Mouse (Mus musculus): ENCODE data around the gene Lbh. TPM values are rescaled to one million over a fixed set of nuclear protein-coding genes. Genes with fewer than 3 reads are reported as not detected.

The Lbh gene
- total RNA-seq, 2 experiments from 2014 or later: 339 to 436 TPM

GRCm38 (mm10) chr17:72909061-72909852 lies 8.8 kb upstream of the Lbh start:
- DNase-seq: no peak
- intact Hi-C loops (cut with DNase I): no loop called here

GRCm38 (mm10) chr17:72911283-72911682 lies 6.8 kb upstream of the Lbh start:
- intact Hi-C loops (cut with DNase I): no loop called here
- no peak for DNase-seq

GRCm38 (mm10) chr17:72911751-72912150 lies 6.4 kb upstream of the Lbh start:
- intact Hi-C loops (cut with DNase I): no loop called here
- DNase-seq: no peak

GRCm38 (mm10) chr17:72914082-72914481 lies 4.0 kb upstream of the Lbh start:
- intact Hi-C loops (cut with DNase I): no loop called here
- DNase-seq: no peak

GRCm38 (mm10) chr17:72917241-72918030 lies 669 bp upstream of the Lbh start:
- intact Hi-C loops (cut with DNase I): loop anchor here (1.0 to 5.0 kb wide), 6 partner anchors 60 to 190 kb away; partner anchors contain the start of gene Lclat1

GRCm38 (mm10) chr17:72918571-72919541 lies 751 bp downstream of the Lbh start:
- intact Hi-C loops (cut with DNase I): loop anchor here (1.0 to 5.0 kb wide), 6 partner anchors 62 to 188 kb away; partner anchors contain the start of gene Lclat1
- peak; percentile 57 to 76 for DNase-seq

More at GRCm38 (mm10) chr17:72917241-72918030, 669 bp upstream of the Lbh start:
- peak; percentile 62 to 72 for DNase-seq

- intact Hi-C loops (cut with DNase I): loop anchor here (2.0 to 5.0 kb wide), 6 partner anchors 15 to 188 kb away; partner anchors contain the start of gene Lclat1
- no peak for DNase-seq
Measured at GRCm38 (mm10) chr17:72919641-72920040, 1.5 kb downstream of the Lbh start.

- intact Hi-C loops (cut with DNase I): loop anchor here (2.0 kb wide), 2 partner anchors 14 to 54 kb away; no protein-coding TSS in a partner anchor
- no peak for DNase-seq
Measured at GRCm38 (mm10) chr17:72920430-72920829, 2.3 kb downstream of the Lbh start.

GRCm38 (mm10) chr17:72920971-72921370 lies 2.9 kb downstream of the Lbh start:
- no peak for DNase-seq
- intact Hi-C loops (cut with DNase I): loop anchor here (2.0 kb wide), 2 partner anchors 14 to 54 kb away; no protein-coding TSS in a partner anchor

- DNase-seq: no peak
- intact Hi-C loops (cut with DNase I): no loop called here
Measured at GRCm38 (mm10) chr17:72922206-72922605, 4.1 kb downstream of the Lbh start.

GRCm38 (mm10) chr17:72923283-72923682 lies 5.2 kb downstream of the Lbh start:
- DNase-seq: no peak

GRCm38 (mm10) chr17:72924295-72924694 lies 6.2 kb downstream of the Lbh start:
- no peak for DNase-seq
- intact Hi-C loops (cut with DNase I): no loop called here

More at GRCm38 (mm10) chr17:72923283-72923682, 5.2 kb downstream of the Lbh start:
- intact Hi-C loops (cut with DNase I): no loop called here

GRCm38 (mm10) chr17:72925111-72925510 lies 7.0 kb downstream of the Lbh start:
- intact Hi-C loops (cut with DNase I): no loop called here
- no peak for DNase-seq

- intact Hi-C loops (cut with DNase I): no loop called here
- no peak for DNase-seq
Measured at GRCm38 (mm10) chr17:72925804-72926617, 7.9 kb downstream of the Lbh start.

- intact Hi-C loops (cut with DNase I): no loop called here
Measured at GRCm38 (mm10) chr17:72926994-72927393, 8.9 kb downstream of the Lbh start.

GRCm38 (mm10) chr17:72933116-72933515 lies 15.0 kb downstream of the Lbh start:
- intact Hi-C loops (cut with DNase I): no loop called here

More at GRCm38 (mm10) chr17:72926994-72927393, 8.9 kb downstream of the Lbh start:
- no peak for DNase-seq

GRCm38 (mm10) chr17:72934146-72934545 lies 16.0 kb downstream of the Lbh start:
- intact Hi-C loops (cut with DNase I): loop anchor here (2.0 kb wide), 1 partner anchor 13 kb away; no protein-coding TSS in a partner anchor
- no peak for DNase-seq

More at GRCm38 (mm10) chr17:72933116-72933515, 15.0 kb downstream of the Lbh start:
- no peak for DNase-seq

GRCm38 (mm10) chr17:72934653-72935052 lies 16.5 kb downstream of the Lbh start:
- intact Hi-C loops (cut with DNase I): loop anchor here (2.0 to 5.0 kb wide), 2 partner anchors 14 to 38 kb away; no protein-coding TSS in a partner anchor
- DNase-seq: no peak

- intact Hi-C loops (cut with DNase I): loop anchor here (2.0 to 5.0 kb wide), 2 partner anchors 15 to 36 kb away; no protein-coding TSS in a partner anchor
- no peak for DNase-seq
Measured at GRCm38 (mm10) chr17:72935921-72936320, 17.8 kb downstream of the Lbh start.

Data from heart, postnatal 36 days (tissue).